Mouse (Mus musculus) heart, postnatal 0 days (tissue): ENCODE measurements around the gene Mta3.

Source experiments
- CTCF ChIP-seq: IDR thresholded peaks from 2 replicates; pipeline ENCODE4 v1.5.1; 2016; ENCODE audit warnings: antibody characterized with exemption, control low read depth, low read depth
- EP300 ChIP-seq: IDR thresholded peaks from 2 replicates; pipeline ENCODE4 v1.6.1; 2016; ENCODE audit warnings: antibody characterized with exemption, low read depth

DNA sequence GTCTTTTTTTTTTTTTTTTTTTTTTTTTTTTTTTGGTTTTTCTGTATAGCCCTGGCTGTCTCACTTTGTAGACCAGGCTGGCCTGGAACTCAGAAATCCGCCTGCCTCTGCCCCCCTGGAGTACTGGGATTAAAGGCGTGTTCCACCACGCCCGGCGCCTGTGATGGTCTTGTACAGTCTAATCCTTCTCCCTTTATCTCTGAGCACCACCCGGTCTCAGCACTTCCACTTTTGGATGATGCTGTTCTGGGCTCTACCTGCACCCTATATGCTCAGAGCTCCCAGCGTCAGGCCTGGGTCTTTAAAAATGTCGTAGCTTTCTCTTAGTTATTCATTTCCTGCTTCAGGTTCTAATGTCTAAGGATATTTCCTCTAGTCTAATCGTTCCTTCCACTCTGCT, 30.7 kb downstream of the Mta3 start:
- TF ChIP-seq CTCF (no peak), EP300 (no peak)
